Mouse (Mus musculus) gastrocnemius, adult 2 months (tissue): ENCODE data around the gene Trim71. TPM values are rescaled to one million over a fixed set of nuclear protein-coding genes. Genes with fewer than 3 reads are reported as not detected.

Source experiments
- DNase-seq: peaks from one replicate; pipeline ENCODE4 v3.0.0; 2022
- H3K27ac ChIP-seq: fragments of 200-600 bp; 2 replicates; pipeline ENCODE4 v1.8.1; 2022; ENCODE audit warnings: mild to moderate bottlenecking
- H3K4me3 ChIP-seq: fragments of 200-600 bp; 2 replicates; pipeline ENCODE4 v1.8.1; 2022; ENCODE audit warnings: mild to moderate bottlenecking, moderate library complexity
- CTCF ChIP-seq: fragments of 200-600 bp; IDR thresholded peaks from 2 replicates; pipeline ENCODE4 v1.8.1; 2022; ENCODE audit warnings: antibody characterized with exemption, mild to moderate bottlenecking, moderate library complexity
- intact Hi-C: fragments of 180-260 bp; cut with DNase I; formaldehyde crosslinking; loops from one replicate; pipeline ENCODE4 v1.15.1; 2025
- long read RNA-seq, 2 experiments: library from polyadenylated mRNA; stranded (forward); transcript quantifications; one replicate each; pipeline ENCODE4 v2.0.0; 2021
- total RNA-seq, 2 experiments: library from RNA; stranded (reverse); gene quantifications; 2 replicates each; pipeline ENCODE4 v1.2.3; 2021

Trim71 gene
- not detected for total RNA-seq
- long read RNA-seq, experiment 1, result 0 reads
- long read RNA-seq, experiment 2, result 0 reads

DNA sequence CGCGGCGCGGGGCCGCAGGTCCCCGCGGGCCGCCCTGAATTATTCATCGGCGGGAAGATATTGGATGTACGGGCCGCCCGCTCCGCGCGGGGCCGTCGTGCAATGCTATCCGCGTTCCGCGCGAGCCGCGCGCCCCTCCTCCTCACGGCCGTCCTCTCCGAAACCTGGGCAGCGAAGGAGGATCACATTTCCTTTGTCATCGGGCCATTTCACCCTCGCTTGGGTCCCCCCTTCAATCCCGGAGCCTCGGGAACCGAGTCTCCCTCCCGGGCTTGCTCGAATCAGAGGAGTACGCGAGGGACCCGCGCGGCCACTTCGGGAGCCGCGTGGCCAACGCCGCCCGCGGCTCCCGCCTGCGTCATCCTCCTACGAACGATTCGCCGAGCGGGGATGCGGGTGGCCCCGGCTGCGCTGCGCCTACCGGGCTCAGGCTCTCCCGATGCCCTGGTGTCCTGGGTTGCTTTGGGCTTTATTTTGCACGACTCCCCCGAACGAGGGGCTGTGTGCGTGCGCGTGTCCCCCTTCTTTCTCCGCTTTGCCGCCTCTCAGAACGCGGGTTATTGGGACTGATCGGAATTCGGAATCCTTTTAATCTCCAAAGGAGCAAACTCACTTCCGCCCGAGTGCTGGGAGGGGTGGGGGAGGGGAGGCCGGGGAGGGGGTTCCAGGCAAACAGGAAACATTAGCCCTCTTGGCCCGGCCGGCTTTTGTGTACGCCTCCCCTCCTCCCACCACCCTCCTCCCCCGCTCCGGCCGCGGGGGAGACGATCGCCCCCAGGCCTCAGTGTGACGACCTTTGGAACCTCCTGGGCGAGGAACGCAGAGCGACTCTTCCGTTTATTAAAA lies at the start of gene Trim71:
TSS of gene Trim71 (minus strand) at position 609 of the 846 bp plus-strand sequence.
- H3K4me3 ChIP-seq, result peak within 1 kb of the TSS; percentile 66
- intact Hi-C loops, result no loop called here
- no peak for TF ChIP-seq CTCF
- no peak within 1 kb of the TSS for H3K27ac ChIP-seq
- DNase-seq, result no peak

DNA sequence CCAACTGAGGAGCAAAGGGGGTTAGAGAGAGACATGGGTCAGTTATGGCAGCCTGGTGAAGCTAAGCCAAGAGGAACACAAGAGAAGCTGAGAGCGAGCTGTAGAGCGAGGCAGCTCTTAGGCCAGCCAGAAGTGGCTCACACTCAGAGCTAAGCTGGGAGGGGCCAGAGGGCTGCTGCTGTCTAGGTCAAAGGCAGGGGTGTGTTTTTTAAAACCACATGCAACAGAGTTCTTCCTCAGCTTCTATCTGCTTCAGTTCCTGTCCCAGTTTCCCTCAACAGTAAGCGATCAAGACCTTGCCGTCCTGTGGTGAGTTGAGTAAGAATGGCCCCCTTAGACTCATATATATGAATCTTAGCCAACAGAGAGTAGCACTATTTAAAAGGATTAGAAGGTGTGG lies 48.9 kb upstream of the Trim71 start:
- Histone ChIP-seq H3K4me3 (no peak overlapping the region), H3K27ac (no peak overlapping the region)
- no peak for DNase-seq
- intact Hi-C loops, result no loop called here
- TF ChIP-seq CTCF, result no peak

- DNase-seq, result peak; percentile 26
- Histone ChIP-seq H3K4me3 (no peak overlapping the region), H3K27ac (no peak overlapping the region)
- TF ChIP-seq CTCF, result no peak
- intact Hi-C loops, result no loop called here
Observed at GRCm38 (mm10) chr9:114612566-114612965, 48.4 kb upstream of the Trim71 start.

- TF ChIP-seq CTCF, result no peak
- no peak for DNase-seq
- intact Hi-C loops, result no loop called here
- Histone ChIP-seq H3K4me3 (no peak overlapping the region), H3K27ac (no peak overlapping the region)
Observed at GRCm38 (mm10) chr9:114610266-114610665, 46.1 kb upstream of the Trim71 start.

- TF ChIP-seq CTCF, result no peak
- intact Hi-C loops, result no loop called here
- DNase-seq, result no peak
- H3K4me3 ChIP-seq, result no peak overlapping the region
- no peak overlapping the region for H3K27ac ChIP-seq
Observed at GRCm38 (mm10) chr9:114603876-114604540, 39.8 kb upstream of the Trim71 start.

- Histone ChIP-seq H3K4me3 (no peak overlapping the region), H3K27ac (no peak overlapping the region)
- TF ChIP-seq CTCF, result no peak
- intact Hi-C loops, result no loop called here
- no peak for DNase-seq
Observed at GRCm38 (mm10) chr9:114601096-114601495, 36.9 kb upstream of the Trim71 start.

GRCm38 (mm10) chr9:114585017-114585345 lies 20.8 kb upstream of the Trim71 start:
- intact Hi-C loops, result no loop called here
- Histone ChIP-seq H3K27ac (peak overlapping the region; percentile 46; the same call in 1 of the 2 replicates), H3K4me3 (no peak overlapping the region)
- no peak for DNase-seq
- no peak for TF ChIP-seq CTCF

GRCm38 (mm10) chr9:114584183-114585016 lies 20.2 kb upstream of the Trim71 start:
- peak; percentile 31 for DNase-seq
- peak overlapping the region; percentile 74 for H3K4me3 ChIP-seq
- peak overlapping the region; percentile 59 for H3K27ac ChIP-seq
- intact Hi-C loops, result loop anchor here (5.0 kb wide), 2 partner anchors 82 to 167 kb away; partner anchors contain the start of gene Ccr4
- no peak for TF ChIP-seq CTCF

DNA sequence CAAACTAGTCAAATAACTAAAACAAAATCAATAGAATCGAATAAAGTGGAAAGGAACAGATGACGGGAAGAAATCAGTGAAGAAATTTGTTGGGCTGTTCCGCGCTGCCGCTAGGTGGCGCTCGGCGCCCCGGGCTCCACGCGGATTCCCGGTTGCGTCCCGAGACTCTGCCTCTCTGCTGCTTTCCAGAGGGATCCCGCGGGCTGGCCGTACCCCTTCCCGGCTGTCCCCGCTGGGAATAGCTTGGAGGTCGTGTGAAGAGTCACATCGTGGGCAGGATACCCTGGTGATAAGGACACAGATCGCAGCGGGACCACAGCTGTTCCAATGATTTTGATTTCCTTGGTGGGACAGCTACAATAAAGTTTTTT lies 19.6 kb upstream of the Trim71 start:
- Histone ChIP-seq H3K4me3 (peak overlapping the region; percentile 74), H3K27ac (peak overlapping the region; percentile 59)
- intact Hi-C loops, result loop anchor here (5.0 kb wide), 2 partner anchors 81 to 166 kb away; partner anchors contain the start of gene Ccr4
- TF ChIP-seq CTCF, result no peak; the same call in 1 of the 2 replicates
- peak; percentile 80 for DNase-seq

DNA sequence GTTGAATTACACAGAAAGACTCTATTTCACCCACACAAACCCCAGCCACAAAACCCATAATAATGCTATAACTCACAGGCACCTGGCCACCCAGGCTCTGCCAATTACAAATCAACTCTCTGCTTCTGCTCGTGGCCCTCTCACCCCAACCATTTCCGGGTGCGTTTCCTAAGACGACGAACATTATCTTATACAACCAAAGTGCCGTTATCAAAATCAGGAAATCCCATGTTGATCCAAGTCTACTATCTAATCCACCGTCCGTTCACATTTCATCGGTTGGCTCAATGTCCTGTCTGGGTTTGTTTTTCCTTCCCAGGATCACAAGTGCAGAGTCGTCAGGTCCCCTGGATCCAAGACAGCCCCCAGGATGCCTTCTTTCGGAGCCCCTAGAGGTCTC lies 14.5 kb upstream of the Trim71 start:
- H3K4me3 ChIP-seq, result no peak overlapping the region
- no peak for TF ChIP-seq CTCF
- H3K27ac ChIP-seq, result no peak overlapping the region
- intact Hi-C loops, result no loop called here
- no peak for DNase-seq

GRCm38 (mm10) chr9:114576001-114576400 lies 11.8 kb upstream of the Trim71 start:
- intact Hi-C loops, result no loop called here
- no peak for TF ChIP-seq CTCF
- H3K27ac ChIP-seq, result no peak overlapping the region
- no peak overlapping the region for H3K4me3 ChIP-seq
- no peak for DNase-seq

DNA sequence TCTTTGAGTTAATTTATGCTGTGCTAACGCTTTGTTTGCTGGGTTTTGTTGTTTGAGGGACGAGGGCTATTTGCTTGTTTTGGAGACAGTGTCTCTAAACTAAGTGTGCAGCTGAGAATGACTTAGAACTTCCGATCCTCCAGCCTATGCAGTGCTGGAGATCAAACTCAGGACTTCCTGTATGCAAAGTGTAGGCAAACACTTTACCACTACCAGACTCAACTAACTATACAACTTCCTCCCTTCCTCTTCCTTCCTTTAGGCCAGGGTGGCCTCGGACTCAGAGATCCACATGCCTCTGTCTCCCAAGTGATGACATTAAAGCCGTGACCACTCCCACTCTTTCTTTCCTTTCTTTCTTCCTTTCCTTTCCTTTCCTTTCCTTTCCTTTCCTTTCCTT lies 9.4 kb upstream of the Trim71 start:
- H3K27ac ChIP-seq, result no peak overlapping the region
- no peak for DNase-seq
- intact Hi-C loops, result no loop called here
- no peak overlapping the region for H3K4me3 ChIP-seq
- TF ChIP-seq CTCF, result no peak
